Mouse (Mus musculus): ENCODE results near the gene Skap1. TPM values are rescaled to one million over a fixed set of nuclear protein-coding genes. Genes with fewer than 3 reads are reported as not detected.
"Not testable (repeated sequence)": the region's sequence is repeated elsewhere in the genome, so short reads cannot be mapped to it uniquely, and the experiment has no call there.

The Skap1 gene
- total RNA-seq, 4 experiments from 2014 or later, result 7.3 to 15.3 (median 11.2) TPM

GRCm38 (mm10) chr11:96703813-96704212, 239.4 kb downstream of the Skap1 start:
- no peak for DNase-seq

- no peak for DNase-seq
Observed at GRCm38 (mm10) chr11:96711268-96711667, 246.9 kb downstream of the Skap1 start.

- no peak for DNase-seq
Observed at GRCm38 (mm10) chr11:96711670-96712069, 247.3 kb downstream of the Skap1 start.

- DNase-seq, result no peak
Observed at GRCm38 (mm10) chr11:96713210-96714005, 249.0 kb downstream of the Skap1 start.

DNA sequence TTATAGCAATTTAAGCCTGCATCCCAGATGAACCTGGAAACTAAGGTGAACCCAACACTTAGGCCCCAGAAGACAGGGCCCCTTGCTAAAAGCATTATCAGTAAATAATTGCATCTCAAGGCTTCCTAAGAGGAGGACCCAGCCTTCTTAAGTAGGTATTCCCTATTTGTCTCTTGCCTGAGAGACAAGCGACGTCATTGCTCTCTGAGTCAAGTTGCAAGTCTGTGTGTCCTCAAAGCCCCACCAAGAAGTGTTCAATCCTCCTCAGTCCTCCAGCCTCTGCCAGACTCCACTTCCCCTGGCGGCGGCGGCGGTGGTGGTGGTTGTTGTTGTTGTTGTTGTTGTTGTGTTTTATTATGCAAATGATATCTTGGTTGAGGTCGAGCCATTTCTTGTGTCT, 249.6 kb downstream of the Skap1 start:
- DNase-seq, result no peak

DNA sequence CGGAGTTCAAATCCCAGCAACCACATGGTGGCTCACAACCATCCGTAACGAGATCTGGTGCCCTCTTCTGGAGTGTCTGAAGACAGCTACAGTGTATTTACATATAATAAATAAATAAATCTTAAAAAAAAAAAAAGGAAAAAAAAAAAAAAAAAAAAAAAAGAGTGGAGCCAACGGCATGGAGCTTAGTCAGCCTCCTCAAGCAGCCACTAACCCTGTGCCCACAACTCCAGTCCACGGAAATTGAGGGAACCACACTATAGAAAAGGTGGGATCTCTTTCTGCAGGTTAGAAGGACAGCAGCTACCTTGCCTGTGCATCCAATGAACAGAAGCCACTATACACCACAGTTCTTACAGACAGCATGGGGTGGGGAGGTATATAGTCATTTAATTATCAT, 250.8 kb downstream of the Skap1 start:
- not testable (repeated sequence) for DNase-seq

DNA sequence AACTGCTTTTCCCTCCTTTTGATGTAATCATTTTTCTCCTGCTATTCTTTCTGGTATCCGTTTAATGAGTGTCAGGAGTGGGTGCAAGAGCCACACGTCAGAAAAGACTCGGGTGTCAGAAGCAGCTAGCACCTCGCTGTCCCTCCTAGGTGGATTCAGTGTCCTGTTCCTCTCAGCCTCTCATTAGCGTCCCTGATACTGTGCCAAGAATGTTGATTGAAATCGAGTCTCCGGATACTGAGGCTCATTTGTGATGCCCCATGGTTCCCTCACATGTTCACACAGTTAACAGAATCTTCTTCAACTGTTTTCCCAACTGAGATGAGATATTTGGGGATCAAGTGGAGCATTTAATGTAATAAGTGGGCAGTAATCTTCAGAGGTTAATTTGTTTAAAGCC, 254.2 kb downstream of the Skap1 start:
- DNase-seq, result no peak

DNA sequence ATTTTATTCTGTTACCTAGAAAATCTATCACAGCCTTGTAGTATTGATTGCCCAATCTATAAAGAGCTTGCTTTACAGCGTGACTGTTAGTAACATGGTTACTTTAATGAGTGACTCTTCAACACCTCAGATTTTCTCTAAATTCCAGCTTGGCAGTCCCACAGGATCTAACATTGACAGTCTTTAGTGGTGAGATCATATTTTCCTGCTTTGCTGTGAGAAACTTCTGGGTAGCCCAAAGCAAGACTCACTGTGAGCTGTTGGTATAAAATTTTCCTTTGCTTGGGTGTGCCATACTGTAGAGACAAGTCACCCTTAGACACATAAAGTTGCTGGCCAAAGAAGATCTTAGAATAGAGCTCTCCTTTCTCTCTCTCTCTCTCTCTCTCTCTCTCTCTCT, 261.4 kb downstream of the Skap1 start:
- no peak for DNase-seq

DNA sequence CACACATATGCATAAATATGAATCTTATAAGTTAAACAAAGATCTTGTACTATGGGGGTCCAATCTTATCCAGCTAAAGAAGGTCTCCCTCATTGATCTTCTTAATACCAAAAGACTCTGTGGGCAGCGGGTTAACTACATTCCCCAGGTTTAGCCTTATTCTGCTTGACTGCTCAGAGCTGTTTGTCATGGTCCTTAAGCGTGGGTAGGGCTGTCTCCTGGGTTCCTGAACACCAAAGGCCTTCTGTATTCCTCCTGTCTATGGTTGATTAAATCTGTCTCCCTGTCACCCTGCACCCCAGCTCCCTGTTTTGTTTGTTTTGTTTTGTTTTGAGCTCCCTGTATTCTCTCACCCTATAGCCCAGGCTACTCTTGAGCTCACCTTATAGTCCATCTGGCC, 264.2 kb downstream of the Skap1 start:
- DNase-seq, result no peak

GRCm38 (mm10) chr11:96729462-96729861, 265.1 kb downstream of the Skap1 start:
- no peak for DNase-seq

DNA sequence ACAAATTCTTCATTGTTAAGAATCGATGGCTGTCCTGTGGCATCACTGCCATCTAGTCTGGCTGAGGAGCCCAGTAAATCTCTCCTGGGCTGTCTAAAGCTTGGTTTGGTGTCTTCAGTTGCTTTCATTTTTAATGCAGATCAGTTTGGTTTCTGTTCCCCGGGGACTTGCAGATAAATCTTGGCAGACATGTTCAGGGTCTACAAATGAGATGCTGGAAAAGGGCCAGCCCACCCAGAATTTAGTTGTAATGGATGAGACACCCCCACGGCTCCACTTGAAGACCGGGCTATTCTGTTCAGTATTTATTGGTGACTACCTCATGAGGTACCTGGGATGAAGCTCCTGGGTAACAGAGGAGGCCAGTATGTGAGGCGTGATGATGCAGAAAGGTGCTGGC, 265.9 kb downstream of the Skap1 start:
- DNase-seq, result no peak

- no peak for DNase-seq
Observed at GRCm38 (mm10) chr11:96732657-96733056, 268.3 kb downstream of the Skap1 start.

DNA sequence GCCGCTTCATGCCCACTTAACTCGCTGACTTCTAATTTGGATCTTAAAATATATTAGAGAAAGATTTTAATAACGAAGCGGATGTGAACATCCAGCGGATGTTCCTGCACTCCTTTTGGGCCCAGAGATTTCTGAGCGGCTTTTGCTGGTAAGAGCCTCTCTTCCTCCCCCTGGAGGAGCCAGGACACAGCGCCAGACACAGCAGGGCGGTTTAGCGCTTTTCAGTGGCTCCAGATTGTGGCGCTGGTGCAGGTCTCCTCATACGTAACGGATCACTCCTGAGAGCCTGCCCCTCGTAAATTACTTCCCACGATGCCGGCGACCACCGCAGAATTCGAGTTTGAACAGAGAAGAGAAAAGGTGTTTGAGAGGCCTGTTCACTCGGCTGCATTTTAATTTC, 271.5 kb downstream of the Skap1 start:
- DNase-seq, result peak; percentile 14

DNA sequence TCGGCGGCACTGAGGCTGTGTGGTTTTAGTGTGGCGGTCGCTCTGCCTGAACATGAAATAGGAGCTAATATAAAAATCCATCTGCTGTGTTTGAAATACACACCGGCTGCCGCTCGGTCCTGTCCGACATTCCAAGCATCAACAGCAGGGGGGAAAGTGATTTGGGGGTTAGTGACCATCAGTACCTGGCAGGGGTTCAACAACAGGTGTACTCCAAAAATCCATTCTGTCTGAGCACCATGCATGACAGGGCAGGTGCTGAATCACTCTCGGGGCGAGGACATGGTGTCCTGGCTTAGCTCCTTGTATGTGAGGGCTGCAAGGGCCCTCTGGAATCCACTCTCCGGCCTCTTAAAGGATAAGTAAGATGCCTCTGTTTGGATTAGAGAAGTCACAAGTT, 272.0 kb downstream of the Skap1 start:
- no peak for DNase-seq

DNA sequence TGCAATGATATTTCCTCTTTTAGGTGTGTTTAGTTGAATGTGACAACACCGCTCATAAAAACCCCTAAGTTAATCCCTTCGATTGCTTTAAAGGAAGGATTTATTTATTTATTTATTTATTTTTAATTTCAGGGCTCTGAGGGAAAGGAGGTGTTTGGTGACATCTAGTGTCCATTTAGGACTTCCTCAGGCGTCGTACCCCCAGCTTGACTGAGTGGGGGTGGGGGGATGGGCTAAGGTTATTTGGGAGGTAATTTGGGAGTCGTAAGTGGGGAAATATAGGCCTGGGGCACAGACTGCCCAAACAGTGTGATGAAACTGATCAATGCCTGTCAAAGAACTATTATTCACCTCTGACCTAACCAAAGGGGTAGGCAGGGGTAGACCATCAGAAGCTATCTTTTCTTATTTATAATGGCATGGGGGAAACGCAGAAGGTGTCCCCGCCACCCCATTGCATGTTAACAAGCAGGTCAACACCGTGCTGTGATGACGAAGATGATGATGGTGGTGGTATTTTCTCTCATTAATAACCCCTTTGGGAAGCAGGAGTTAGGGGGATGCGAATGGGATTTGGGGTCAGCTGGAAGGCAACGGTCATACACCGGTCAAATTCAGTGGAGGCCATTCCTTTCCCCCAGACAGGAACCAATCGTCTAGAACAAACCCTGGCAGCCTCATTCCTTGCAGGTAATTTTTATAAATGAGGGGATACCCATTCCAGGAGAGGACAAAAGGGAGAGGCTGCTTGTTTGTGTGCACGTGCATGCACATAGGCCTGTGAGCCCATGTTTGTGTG, 273.5 kb downstream of the Skap1 start:
- no peak for DNase-seq

- no peak for DNase-seq
Observed at GRCm38 (mm10) chr11:96740796-96741195, 276.4 kb downstream of the Skap1 start.

DNA sequence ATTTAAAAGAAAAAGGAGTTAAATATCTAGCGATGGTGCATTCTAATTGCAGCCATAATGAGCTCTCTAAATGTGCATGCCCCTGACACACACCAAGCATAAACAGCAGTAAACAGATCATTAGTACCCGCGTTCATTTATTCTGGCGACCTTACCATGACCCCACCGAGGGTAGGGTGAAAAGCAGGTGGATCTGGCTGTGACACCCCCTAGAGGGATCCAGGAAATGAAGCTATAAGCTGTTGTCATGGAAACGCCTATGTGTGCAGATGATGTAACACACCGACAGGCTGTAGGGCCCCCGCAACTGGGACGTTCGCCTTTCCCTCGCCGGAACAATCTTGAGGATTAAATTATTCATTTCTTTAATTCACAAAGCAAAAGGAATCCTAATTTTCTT, 277.6 kb downstream of the Skap1 start:
- no peak for DNase-seq

GRCm38 (mm10) chr11:96743000-96743399, 278.6 kb downstream of the Skap1 start:
- no peak for DNase-seq

- no peak for DNase-seq
Observed at GRCm38 (mm10) chr11:96743891-96744290, 279.5 kb downstream of the Skap1 start.

DNA sequence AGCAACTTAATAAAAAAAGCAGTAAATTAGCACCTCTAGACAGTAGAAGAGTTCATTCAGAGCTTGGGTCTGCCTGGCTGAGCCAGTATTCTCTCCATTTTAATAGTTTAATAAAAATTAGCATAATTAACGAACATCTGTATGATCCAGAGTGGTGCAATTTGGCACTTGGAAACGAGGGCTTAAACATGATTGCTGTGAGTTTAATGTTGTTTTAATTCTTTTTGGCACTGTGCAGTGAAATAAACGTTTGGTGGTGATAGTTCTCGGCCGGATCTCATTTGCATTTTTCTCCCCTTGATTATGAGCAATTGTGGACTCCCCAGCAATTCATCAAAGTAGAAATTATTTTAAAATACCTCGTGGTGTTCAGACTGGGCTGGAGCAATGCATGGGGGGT, 282.3 kb downstream of the Skap1 start:
- DNase-seq, result no peak

DNA sequence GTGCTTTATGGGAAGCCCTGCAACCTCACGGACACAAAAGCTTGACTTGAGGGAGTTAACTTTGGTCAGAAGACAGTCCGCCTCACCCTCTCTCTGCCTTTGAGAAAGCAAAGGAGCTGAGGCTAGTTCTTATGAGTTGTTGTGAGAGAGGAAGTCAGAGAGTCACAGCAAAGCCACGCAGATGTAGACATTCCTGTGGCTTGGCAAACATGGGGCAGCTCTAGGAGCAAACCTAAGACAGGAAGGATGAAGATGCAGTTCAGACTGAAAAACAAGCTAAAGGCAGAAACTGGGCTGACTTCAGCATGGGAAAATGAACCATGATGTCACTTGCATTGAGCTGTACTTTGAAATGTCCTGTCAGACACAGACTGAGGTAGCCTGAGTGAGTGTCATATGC, 283.2 kb downstream of the Skap1 start:
- no peak for DNase-seq

GRCm38 (mm10) chr11:96755298-96755697, 290.9 kb downstream of the Skap1 start:
- no peak for DNase-seq

- no peak for DNase-seq
Observed at GRCm38 (mm10) chr11:96757421-96757820, 293.0 kb downstream of the Skap1 start.

- DNase-seq, result no peak
Observed at GRCm38 (mm10) chr11:96758402-96758801, 294.0 kb downstream of the Skap1 start.
